Mouse (Mus musculus): ENCODE measurements around the gene Igsf3. TPM values are rescaled to one million over a fixed set of nuclear protein-coding genes. Genes with fewer than 3 reads are reported as not detected.
A peak's percentile ranks its signal among the peaks of the same experiment; 100 is the strongest.

The Igsf3 gene
- polyA plus RNA-seq, 1 experiment from 2014 or later, result 27.6 TPM

- Histone ChIP-seq H3K27ac (ENCODE audit: low read depth, low read length) (no peak overlapping the region), H3K36me3 (ENCODE audit: control insufficient read depth, insufficient read depth, low read length) (0 out of 2 replicates have a peak, but pooled peaks cover 8% of the 10 kb centered on the region), H3K4me1 (replicated peaks; ENCODE audit: control insufficient read depth, insufficient read depth, low read length) (no peaks in the 10 kb centered on the region), H3K9ac (ENCODE audit: low read depth, low read length) (no peak overlapping the region), H3K4me2 (replicated peaks; ENCODE audit: low read depth, low read length) (no peak overlapping the region), H3K4me3 (ENCODE audit: low read depth, low read length) (no peak overlapping the region), H3K9me3 (ENCODE audit: control insufficient read depth, low read length) (no peaks in the 10 kb centered on the region), H3K27me3 (ENCODE audit: control insufficient read depth, insufficient read depth, low read length) (no peaks in the 10 kb centered on the region)
- DNase-seq (ENCODE audit: low spot score) (no peak), ATAC-seq (ENCODE audit: low FRiP score) (no peak)
- 96% methylated on average over 8 of the region's 8 CpGs for WGBS
Observed at GRCm38 (mm10) chr3:101435672-101436071, 58.8 kb downstream of the Igsf3 start.

- Histone ChIP-seq H3K27ac (ENCODE audit: low read depth, low read length) (no peak overlapping the region), H3K4me2 (replicated peaks; ENCODE audit: low read depth, low read length) (no peak overlapping the region)
- 78% methylated on average over 4 of the region's 4 CpGs for WGBS
Observed at GRCm38 (mm10) chr3:101436469-101436868, 59.6 kb downstream of the Igsf3 start.

GRCm38 (mm10) chr3:101437021-101437563 lies 60.2 kb downstream of the Igsf3 start:
- no peak overlapping the region for H3K4me3 ChIP-seq (ENCODE audit: low read depth, low read length)
- 79% methylated on average over 12 of the region's 12 CpGs for whole genome bisulfite sequencing
- no peak for DNase-seq (ENCODE audit: low spot score)
- ATAC-seq (ENCODE audit: low FRiP score), result no peak
- no peak overlapping the region for H3K4me2 ChIP-seq (replicated peaks; ENCODE audit: low read depth, low read length)
- no peaks in the 10 kb centered on the region for H3K27me3 ChIP-seq (ENCODE audit: control insufficient read depth, insufficient read depth, low read length)
- H3K9ac ChIP-seq (ENCODE audit: low read depth, low read length), result no peak overlapping the region
- H3K27ac ChIP-seq (ENCODE audit: low read depth, low read length), result no peak overlapping the region
- H3K4me1 ChIP-seq (replicated peaks; ENCODE audit: control insufficient read depth, insufficient read depth, low read length), result no peaks in the 10 kb centered on the region
- no peaks in the 10 kb centered on the region for H3K9me3 ChIP-seq (ENCODE audit: control insufficient read depth, low read length)
- H3K36me3 ChIP-seq (ENCODE audit: control insufficient read depth, insufficient read depth, low read length), result 0 out of 2 replicates have a peak, but pooled peaks cover 8% of the 10 kb centered on the region

More at GRCm38 (mm10) chr3:101436469-101436868, 59.6 kb downstream of the Igsf3 start:
- no peaks in the 10 kb centered on the region for H3K27me3 ChIP-seq (ENCODE audit: control insufficient read depth, insufficient read depth, low read length)
- no peak for ATAC-seq (ENCODE audit: low FRiP score)
- 0 out of 2 replicates have a peak, but pooled peaks cover 8% of the 10 kb centered on the region for H3K36me3 ChIP-seq (ENCODE audit: control insufficient read depth, insufficient read depth, low read length)
- no peaks in the 10 kb centered on the region for H3K9me3 ChIP-seq (ENCODE audit: control insufficient read depth, low read length)
- no peak for DNase-seq (ENCODE audit: low spot score)
- no peaks in the 10 kb centered on the region for H3K4me1 ChIP-seq (replicated peaks; ENCODE audit: control insufficient read depth, insufficient read depth, low read length)
- no peak overlapping the region for H3K9ac ChIP-seq (ENCODE audit: low read depth, low read length)
- no peak overlapping the region for H3K4me3 ChIP-seq (ENCODE audit: low read depth, low read length)

DNA sequence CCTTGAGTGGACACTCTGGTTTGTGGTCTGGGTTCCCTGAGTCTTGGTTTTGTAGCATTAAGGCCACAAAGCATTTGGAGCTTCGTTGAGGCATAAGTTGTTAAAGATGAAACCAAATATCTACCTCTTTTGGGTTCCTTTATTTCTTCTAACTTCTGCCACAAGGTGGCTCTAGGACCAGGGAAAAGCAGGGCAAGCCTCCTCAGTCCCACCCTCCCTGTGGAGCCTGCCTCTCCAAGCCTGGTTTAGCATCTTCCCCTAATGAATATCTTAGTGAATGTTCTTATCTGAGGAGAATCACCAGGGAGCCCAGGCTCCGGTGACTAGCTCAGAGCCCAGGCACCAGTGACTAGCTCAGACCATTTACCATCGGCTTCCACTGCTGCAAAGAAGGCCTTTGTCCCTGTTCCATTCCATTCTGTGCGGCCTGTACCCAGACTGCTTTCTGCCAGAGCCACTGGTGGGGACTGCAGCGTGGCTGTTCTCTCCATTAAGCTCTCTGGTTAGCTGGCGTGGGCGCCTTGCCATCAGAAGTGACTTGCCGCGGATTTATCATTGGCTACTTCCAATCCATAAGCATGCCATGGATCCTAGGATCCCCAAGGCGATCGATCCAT lies 66.5 kb downstream of the Igsf3 start:
- H3K36me3 ChIP-seq (ENCODE audit: control insufficient read depth, insufficient read depth, low read length), result 0 out of 2 replicates have a peak, but pooled peaks cover 4% of the 10 kb centered on the region
- H3K27ac ChIP-seq (ENCODE audit: low read depth, low read length), result no peak overlapping the region
- ATAC-seq (ENCODE audit: low FRiP score) (peak; percentile 45; the same call in 1 of the 2 replicates), DNase-seq (ENCODE audit: low spot score) (peak; percentile 14)
- no peak overlapping the region for H3K4me3 ChIP-seq (ENCODE audit: low read depth, low read length)
- no peaks in the 10 kb centered on the region for H3K27me3 ChIP-seq (ENCODE audit: control insufficient read depth, insufficient read depth, low read length)
- H3K9me3 ChIP-seq (ENCODE audit: control insufficient read depth, low read length), result no peaks in the 10 kb centered on the region
- WGBS, result 83% methylated on average over 11 of the region's 11 CpGs
- no peak overlapping the region for H3K4me2 ChIP-seq (replicated peaks; ENCODE audit: low read depth, low read length)
- no peaks in the 10 kb centered on the region for H3K4me1 ChIP-seq (replicated peaks; ENCODE audit: control insufficient read depth, insufficient read depth, low read length)
- H3K9ac ChIP-seq (ENCODE audit: low read depth, low read length), result no peak overlapping the region

- WGBS, result 85% methylated on average over 8 of the region's 8 CpGs
- Histone ChIP-seq H3K4me1 (replicated peaks; ENCODE audit: control insufficient read depth, insufficient read depth, low read length) (no peaks in the 10 kb centered on the region), H3K9me3 (ENCODE audit: control insufficient read depth, low read length) (no peaks in the 10 kb centered on the region), H3K9ac (ENCODE audit: low read depth, low read length) (no peak overlapping the region), H3K4me3 (ENCODE audit: low read depth, low read length) (no peak overlapping the region), H3K27me3 (ENCODE audit: control insufficient read depth, insufficient read depth, low read length) (no peaks in the 10 kb centered on the region), H3K36me3 (ENCODE audit: control insufficient read depth, insufficient read depth, low read length) (0 out of 2 replicates have a peak, but pooled peaks cover 4% of the 10 kb centered on the region), H3K27ac (ENCODE audit: low read depth, low read length) (no peak overlapping the region), H3K4me2 (replicated peaks; ENCODE audit: low read depth, low read length) (no peak overlapping the region)
- ATAC-seq (ENCODE audit: low FRiP score) (no peak), DNase-seq (ENCODE audit: low spot score) (no peak)
Observed at GRCm38 (mm10) chr3:101444437-101444836, 67.6 kb downstream of the Igsf3 start.

DNA sequence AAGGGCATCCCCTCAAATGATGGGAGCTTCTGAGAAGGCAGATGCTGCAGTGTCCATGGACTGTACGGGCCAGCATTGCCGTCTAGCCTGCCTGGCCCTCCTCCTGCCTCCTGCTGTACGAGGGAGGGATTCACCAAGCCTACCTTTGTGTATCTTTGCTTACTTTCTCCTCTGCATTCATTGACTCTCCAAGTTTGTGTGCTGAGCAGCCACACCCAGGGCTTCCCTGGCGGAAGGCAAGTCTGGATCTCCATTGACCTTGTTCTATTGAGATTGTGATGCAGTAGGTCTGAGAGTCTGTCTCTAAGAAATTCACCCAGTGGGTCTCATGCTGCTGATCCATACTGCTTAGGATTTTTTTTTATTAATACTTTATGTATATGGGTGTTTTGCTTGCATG lies 70.4 kb downstream of the Igsf3 start:
- no peak overlapping the region for H3K4me3 ChIP-seq (ENCODE audit: low read depth, low read length)
- ATAC-seq (ENCODE audit: low FRiP score), result no peak
- no peak overlapping the region for H3K27ac ChIP-seq (ENCODE audit: low read depth, low read length)
- no peaks in the 10 kb centered on the region for H3K27me3 ChIP-seq (ENCODE audit: control insufficient read depth, insufficient read depth, low read length)
- no peak overlapping the region for H3K9ac ChIP-seq (ENCODE audit: low read depth, low read length)
- H3K4me1 ChIP-seq (replicated peaks; ENCODE audit: control insufficient read depth, insufficient read depth, low read length), result no peaks in the 10 kb centered on the region
- H3K9me3 ChIP-seq (ENCODE audit: control insufficient read depth, low read length), result no peaks in the 10 kb centered on the region
- no peaks in the 10 kb centered on the region for H3K36me3 ChIP-seq (ENCODE audit: control insufficient read depth, insufficient read depth, low read length)
- no peak overlapping the region for H3K4me2 ChIP-seq (replicated peaks; ENCODE audit: low read depth, low read length)
- no peak for DNase-seq (ENCODE audit: low spot score)
- 85% methylated on average over 4 of the region's 4 CpGs for WGBS

DNA sequence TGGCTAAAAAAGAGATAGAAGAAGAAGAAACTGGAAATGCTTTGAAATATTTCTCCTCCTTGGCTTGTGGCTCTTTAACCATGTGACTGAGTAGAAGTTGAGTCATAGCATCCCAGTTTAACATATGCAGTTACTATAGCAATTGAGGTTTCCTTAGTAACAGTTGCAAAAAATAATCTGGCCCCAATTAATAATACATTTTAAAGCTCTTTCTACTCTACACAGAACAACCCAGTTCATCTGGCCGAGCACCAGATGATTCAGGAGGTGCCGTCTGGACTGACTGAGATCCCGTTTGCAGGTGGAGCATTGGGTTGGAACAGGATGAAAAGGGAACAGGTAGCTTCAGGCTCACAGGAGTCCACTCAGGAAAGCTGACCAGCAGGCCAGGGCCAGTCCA lies 71.9 kb downstream of the Igsf3 start:
- 0 out of 2 replicates have a peak, but pooled peaks cover 1% of the 10 kb centered on the region for H3K36me3 ChIP-seq (ENCODE audit: control insufficient read depth, insufficient read depth, low read length)
- WGBS, result 86% methylated on average over 3 of the region's 3 CpGs
- no peak overlapping the region for H3K9ac ChIP-seq (ENCODE audit: low read depth, low read length)
- H3K4me1 ChIP-seq (replicated peaks; ENCODE audit: control insufficient read depth, insufficient read depth, low read length), result no peaks in the 10 kb centered on the region
- no peak overlapping the region for H3K27ac ChIP-seq (ENCODE audit: low read depth, low read length)
- DNase-seq (ENCODE audit: low spot score), result no peak
- ATAC-seq (ENCODE audit: low FRiP score), result no peak
- H3K4me3 ChIP-seq (ENCODE audit: low read depth, low read length), result no peak overlapping the region
- H3K9me3 ChIP-seq (ENCODE audit: control insufficient read depth, low read length), result no peaks in the 10 kb centered on the region
- H3K27me3 ChIP-seq (ENCODE audit: control insufficient read depth, insufficient read depth, low read length), result no peaks in the 10 kb centered on the region
- H3K4me2 ChIP-seq (replicated peaks; ENCODE audit: low read depth, low read length), result no peak overlapping the region

DNA sequence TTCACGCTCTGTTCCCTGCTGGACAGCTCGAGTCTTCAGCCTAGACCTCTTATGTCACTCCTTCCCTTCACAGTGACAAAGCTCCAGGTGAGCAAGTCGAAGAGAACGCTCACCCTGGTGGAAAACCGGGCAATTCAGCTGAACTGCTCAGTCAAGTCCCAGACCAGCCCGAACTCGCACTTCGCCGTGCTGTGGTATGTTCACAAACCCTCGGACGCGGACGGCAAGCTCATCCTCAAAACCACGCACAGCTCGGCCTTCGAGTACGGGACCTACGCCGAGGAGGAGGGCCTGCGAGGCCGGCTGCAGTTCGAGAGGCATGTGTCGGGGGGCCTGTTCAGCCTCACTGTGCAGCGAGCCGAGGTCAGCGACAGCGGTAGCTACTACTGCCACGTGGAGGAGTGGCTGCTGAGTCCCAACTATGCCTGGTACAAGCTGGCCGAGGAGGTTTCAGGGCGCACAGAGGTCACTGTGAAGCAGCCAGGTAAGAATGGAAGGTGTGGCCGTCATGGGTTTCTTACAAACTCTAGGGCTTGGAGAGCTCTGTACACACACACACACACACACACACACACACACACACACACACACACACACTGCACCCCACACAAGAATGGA lies 74.0 kb downstream of the Igsf3 start:
- no peak for DNase-seq (ENCODE audit: low spot score)
- Histone ChIP-seq H3K4me1 (replicated peaks; ENCODE audit: control insufficient read depth, insufficient read depth, low read length) (no peaks in the 10 kb centered on the region), H3K9ac (ENCODE audit: low read depth, low read length) (no peak overlapping the region), H3K27ac (ENCODE audit: low read depth, low read length) (no peak overlapping the region), H3K4me3 (ENCODE audit: low read depth, low read length) (no peak overlapping the region), H3K4me2 (replicated peaks; ENCODE audit: low read depth, low read length) (no peak overlapping the region), H3K27me3 (ENCODE audit: control insufficient read depth, insufficient read depth, low read length) (no peaks in the 10 kb centered on the region), H3K36me3 (ENCODE audit: control insufficient read depth, insufficient read depth, low read length) (0 out of 2 replicates have a peak, but pooled peaks cover 7% of the 10 kb centered on the region), H3K9me3 (ENCODE audit: control insufficient read depth, low read length) (no peaks in the 10 kb centered on the region)
- ATAC-seq (ENCODE audit: low FRiP score), result no peak
- WGBS, result 91% methylated on average over 31 of the region's 31 CpGs

Measured in hindbrain, embryonic 11.5 days (tissue).